Mouse (Mus musculus): ENCODE results near the gene Tfb2m. TPM values are rescaled to one million over a fixed set of nuclear protein-coding genes. Genes with fewer than 3 reads are reported as not detected.

Tfb2m gene
- polyA plus RNA-seq, 1 experiment from 2014 or later, result 37.2 TPM

- 91% methylated on average over 5 of the region's 5 CpGs for WGBS
- H3K4me3 ChIP-seq (ENCODE audit: low read depth, low read length), result no peak overlapping the region
- no peak for DNase-seq (ENCODE audit: low spot score)
- no peaks in the 10 kb centered on the region for H3K27me3 ChIP-seq (replicated peaks; ENCODE audit: control insufficient read depth, insufficient read depth, low read length)
- no peak overlapping the region for H3K4me2 ChIP-seq (ENCODE audit: low read length)
- H3K4me1 ChIP-seq (ENCODE audit: control insufficient read depth, insufficient read depth, low read length), result no peaks in the 10 kb centered on the region
- H3K9ac ChIP-seq (ENCODE audit: low read length), result no peak overlapping the region
- no peak for ATAC-seq
- H3K36me3 ChIP-seq (ENCODE audit: control insufficient read depth, insufficient read depth, low read length), result no peaks in the 10 kb centered on the region
- H3K9me3 ChIP-seq (replicated peaks; ENCODE audit: control insufficient read depth, low read length), result no peaks in the 10 kb centered on the region
- H3K27ac ChIP-seq (ENCODE audit: low read depth, low read length), result no peak overlapping the region
These were observed 17.9 kb upstream of the Tfb2m start for GRCm38 (mm10) chr1:179563926-179564325.

GRCm38 (mm10) chr1:179563211-179563610, 17.1 kb upstream of the Tfb2m start:
- no peaks in the 10 kb centered on the region for H3K27me3 ChIP-seq (replicated peaks; ENCODE audit: control insufficient read depth, insufficient read depth, low read length)
- WGBS, result 91% methylated on average over 4 of the region's 4 CpGs
- H3K4me1 ChIP-seq (ENCODE audit: control insufficient read depth, insufficient read depth, low read length), result no peaks in the 10 kb centered on the region
- H3K27ac ChIP-seq (ENCODE audit: low read depth, low read length), result no peak overlapping the region
- no peak overlapping the region for H3K4me3 ChIP-seq (ENCODE audit: low read depth, low read length)
- ATAC-seq (no peak), DNase-seq (ENCODE audit: low spot score) (no peak)
- no peak overlapping the region for H3K4me2 ChIP-seq (ENCODE audit: low read length)
- H3K9me3 ChIP-seq (replicated peaks; ENCODE audit: control insufficient read depth, low read length), result no peaks in the 10 kb centered on the region
- no peaks in the 10 kb centered on the region for H3K36me3 ChIP-seq (ENCODE audit: control insufficient read depth, insufficient read depth, low read length)
- no peak overlapping the region for H3K9ac ChIP-seq (ENCODE audit: low read length)

- no peak overlapping the region for H3K27ac ChIP-seq (ENCODE audit: low read depth, low read length)
- H3K9me3 ChIP-seq (replicated peaks; ENCODE audit: control insufficient read depth, low read length), result no peaks in the 10 kb centered on the region
- ATAC-seq (no peak), DNase-seq (ENCODE audit: low spot score) (no peak)
- no peak overlapping the region for H3K4me3 ChIP-seq (ENCODE audit: low read depth, low read length)
- no peaks in the 10 kb centered on the region for H3K36me3 ChIP-seq (ENCODE audit: control insufficient read depth, insufficient read depth, low read length)
- 87% methylated on average over 6 of the region's 6 CpGs for WGBS
- no peak overlapping the region for H3K4me2 ChIP-seq (ENCODE audit: low read length)
- H3K9ac ChIP-seq (ENCODE audit: low read length), result no peak overlapping the region
- H3K4me1 ChIP-seq (ENCODE audit: control insufficient read depth, insufficient read depth, low read length), result no peaks in the 10 kb centered on the region
- H3K27me3 ChIP-seq (replicated peaks; ENCODE audit: control insufficient read depth, insufficient read depth, low read length), result no peaks in the 10 kb centered on the region
These were observed 14.9 kb upstream of the Tfb2m start for GRCm38 (mm10) chr1:179560845-179561430.

GRCm38 (mm10) chr1:179559446-179560194, 13.6 kb upstream of the Tfb2m start:
- DNase-seq (ENCODE audit: low spot score) (no peak), ATAC-seq (no peak)
- Histone ChIP-seq H3K4me2 (ENCODE audit: low read length) (no peak overlapping the region), H3K9ac (ENCODE audit: low read length) (no peak overlapping the region), H3K4me3 (ENCODE audit: low read depth, low read length) (no peak overlapping the region), H3K36me3 (ENCODE audit: control insufficient read depth, insufficient read depth, low read length) (no peaks in the 10 kb centered on the region), H3K27me3 (replicated peaks; ENCODE audit: control insufficient read depth, insufficient read depth, low read length) (no peaks in the 10 kb centered on the region), H3K4me1 (ENCODE audit: control insufficient read depth, insufficient read depth, low read length) (no peaks in the 10 kb centered on the region), H3K27ac (ENCODE audit: low read depth, low read length) (no peak overlapping the region), H3K9me3 (replicated peaks; ENCODE audit: control insufficient read depth, low read length) (no peaks in the 10 kb centered on the region)
- 84% methylated on average over 11 of the region's 11 CpGs for whole genome bisulfite sequencing

GRCm38 (mm10) chr1:179556921-179557320, 10.9 kb upstream of the Tfb2m start:
- 88% methylated on average over 3 of the region's 3 CpGs for WGBS
- no peak overlapping the region for H3K27ac ChIP-seq (ENCODE audit: low read depth, low read length)
- H3K27me3 ChIP-seq (replicated peaks; ENCODE audit: control insufficient read depth, insufficient read depth, low read length), result no peaks in the 10 kb centered on the region
- no peaks in the 10 kb centered on the region for H3K9me3 ChIP-seq (replicated peaks; ENCODE audit: control insufficient read depth, low read length)
- no peak overlapping the region for H3K4me3 ChIP-seq (ENCODE audit: low read depth, low read length)
- H3K4me2 ChIP-seq (ENCODE audit: low read length), result no peak overlapping the region
- DNase-seq (ENCODE audit: low spot score) (no peak), ATAC-seq (no peak)
- H3K9ac ChIP-seq (ENCODE audit: low read length), result no peak overlapping the region
- no peaks in the 10 kb centered on the region for H3K4me1 ChIP-seq (ENCODE audit: control insufficient read depth, insufficient read depth, low read length)
- H3K36me3 ChIP-seq (ENCODE audit: control insufficient read depth, insufficient read depth, low read length), result no peaks in the 10 kb centered on the region

- no peak overlapping the region for H3K27ac ChIP-seq (ENCODE audit: low read depth, low read length)
- no peaks in the 10 kb centered on the region for H3K4me1 ChIP-seq (ENCODE audit: control insufficient read depth, insufficient read depth, low read length)
- ATAC-seq, result no peak
- no peak overlapping the region for H3K9ac ChIP-seq (ENCODE audit: low read length)
- no peaks in the 10 kb centered on the region for H3K27me3 ChIP-seq (replicated peaks; ENCODE audit: control insufficient read depth, insufficient read depth, low read length)
- no peak overlapping the region for H3K4me3 ChIP-seq (ENCODE audit: low read depth, low read length)
- no peak for DNase-seq (ENCODE audit: low spot score)
- no peaks in the 10 kb centered on the region for H3K9me3 ChIP-seq (replicated peaks; ENCODE audit: control insufficient read depth, low read length)
- no peaks in the 10 kb centered on the region for H3K36me3 ChIP-seq (ENCODE audit: control insufficient read depth, insufficient read depth, low read length)
- H3K4me2 ChIP-seq (ENCODE audit: low read length), result no peak overlapping the region
- 88% methylated on average over 4 of the region's 4 CpGs for WGBS
These were observed 7.9 kb upstream of the Tfb2m start for GRCm38 (mm10) chr1:179553949-179554347.

GRCm38 (mm10) chr1:179553197-179553948, 7.3 kb upstream of the Tfb2m start:
- Histone ChIP-seq H3K27me3 (replicated peaks; ENCODE audit: control insufficient read depth, insufficient read depth, low read length) (no peaks in the 10 kb centered on the region), H3K4me2 (ENCODE audit: low read length) (no peak overlapping the region), H3K4me3 (ENCODE audit: low read depth, low read length) (no peak overlapping the region), H3K9me3 (replicated peaks; ENCODE audit: control insufficient read depth, low read length) (no peaks in the 10 kb centered on the region), H3K9ac (ENCODE audit: low read length) (no peak overlapping the region), H3K4me1 (ENCODE audit: control insufficient read depth, insufficient read depth, low read length) (no peaks in the 10 kb centered on the region), H3K27ac (ENCODE audit: low read depth, low read length) (no peak overlapping the region), H3K36me3 (ENCODE audit: control insufficient read depth, insufficient read depth, low read length) (no peaks in the 10 kb centered on the region)
- 69% methylated on average over 5 of the region's 5 CpGs for WGBS
- DNase-seq (ENCODE audit: low spot score) (peak; percentile 23), ATAC-seq (no peak)

- Histone ChIP-seq H3K36me3 (ENCODE audit: control insufficient read depth, insufficient read depth, low read length) (no peaks in the 10 kb centered on the region), H3K9ac (ENCODE audit: low read length) (no peak overlapping the region), H3K4me3 (ENCODE audit: low read depth, low read length) (no peak overlapping the region), H3K9me3 (replicated peaks; ENCODE audit: control insufficient read depth, low read length) (no peaks in the 10 kb centered on the region), H3K27me3 (replicated peaks; ENCODE audit: control insufficient read depth, insufficient read depth, low read length) (no peaks in the 10 kb centered on the region), H3K4me2 (ENCODE audit: low read length) (no peak overlapping the region), H3K4me1 (ENCODE audit: control insufficient read depth, insufficient read depth, low read length) (peaks cover 4% of the 10 kb centered on the region; the same call in 1 of the 2 replicates), H3K27ac (ENCODE audit: low read depth, low read length) (no peak overlapping the region)
- DNase-seq (ENCODE audit: low spot score) (no peak), ATAC-seq (no peak)
- 48% methylated on average over 7 of the region's 7 CpGs for WGBS
These were observed 6.7 kb upstream of the Tfb2m start for GRCm38 (mm10) chr1:179552751-179553150.

GRCm38 (mm10) chr1:179551921-179552320, 5.9 kb upstream of the Tfb2m start:
- ATAC-seq, result no peak
- Histone ChIP-seq H3K4me1 (ENCODE audit: control insufficient read depth, insufficient read depth, low read length) (peaks cover 10% of the 10 kb centered on the region; the same call in 1 of the 2 replicates), H3K27ac (ENCODE audit: low read depth, low read length) (no peak overlapping the region), H3K27me3 (replicated peaks; ENCODE audit: control insufficient read depth, insufficient read depth, low read length) (no peaks in the 10 kb centered on the region), H3K36me3 (ENCODE audit: control insufficient read depth, insufficient read depth, low read length) (no peaks in the 10 kb centered on the region), H3K9ac (ENCODE audit: low read length) (no peak overlapping the region), H3K4me3 (ENCODE audit: low read depth, low read length) (no peak overlapping the region), H3K4me2 (ENCODE audit: low read length) (no peak overlapping the region), H3K9me3 (replicated peaks; ENCODE audit: control insufficient read depth, low read length) (no peaks in the 10 kb centered on the region)
- 90% methylated on average over 4 of the region's 4 CpGs for WGBS
- no peak for DNase-seq (ENCODE audit: low spot score)

Measured in forebrain, embryonic 14.5 days (tissue).